Mouse (Mus musculus) adrenal gland (tissue): Measurements from ENCODE around the gene Neu1.
"Not testable (repeated sequence)": the region's sequence is repeated elsewhere in the genome, so short reads cannot be mapped to it uniquely, and the experiment has no call there.

Source experiments
- intact Hi-C: fragments of 180-260 bp; cut with DNase I; formaldehyde crosslinking; loops from one replicate; pipeline ENCODE4 v1.15.1; 2025

The Neu1 gene

GRCm38 (mm10) chr17:34962125-34962524 lies 31.1 kb downstream of the Neu1 start:
- intact Hi-C loops, result no loop called here

- intact Hi-C loops, result no loop called here
These were observed 31.8 kb downstream of the Neu1 start for GRCm38 (mm10) chr17:34962841-34963240.

GRCm38 (mm10) chr17:34964640-34965049 lies 33.6 kb downstream of the Neu1 start:
- intact Hi-C loops, result no loop called here

GRCm38 (mm10) chr17:34965627-34966026 lies 34.6 kb downstream of the Neu1 start:
- intact Hi-C loops, result no loop called here

GRCm38 (mm10) chr17:34969822-34970221 lies 38.8 kb downstream of the Neu1 start, which contains the start of gene Gm20481:
Gene Gm20481 (plus strand): TSS chr17:34969912.
- intact Hi-C loops, result not testable (repeated sequence)

DNA sequence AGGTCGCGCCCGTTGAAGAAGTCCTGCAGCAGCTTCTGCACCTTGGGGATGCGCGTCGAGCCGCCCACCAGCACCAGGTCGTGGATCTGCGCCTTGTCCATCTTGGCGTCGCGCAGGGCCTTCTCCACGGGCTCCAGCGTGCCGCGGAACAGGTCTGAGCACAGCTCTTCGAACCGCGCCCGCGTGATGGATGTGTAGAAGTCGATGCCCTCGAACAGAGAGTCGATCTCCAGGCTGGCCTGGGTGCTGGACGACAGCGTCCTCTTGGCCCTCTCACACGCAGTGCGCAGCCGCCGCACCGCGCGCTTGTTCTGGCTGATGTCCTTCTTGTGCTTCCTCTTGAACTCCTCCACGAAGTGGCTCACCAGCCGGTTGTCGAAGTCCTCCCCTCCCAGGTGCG lies 39.8 kb downstream of the Neu1 start:
- intact Hi-C loops, result not testable (repeated sequence)

DNA sequence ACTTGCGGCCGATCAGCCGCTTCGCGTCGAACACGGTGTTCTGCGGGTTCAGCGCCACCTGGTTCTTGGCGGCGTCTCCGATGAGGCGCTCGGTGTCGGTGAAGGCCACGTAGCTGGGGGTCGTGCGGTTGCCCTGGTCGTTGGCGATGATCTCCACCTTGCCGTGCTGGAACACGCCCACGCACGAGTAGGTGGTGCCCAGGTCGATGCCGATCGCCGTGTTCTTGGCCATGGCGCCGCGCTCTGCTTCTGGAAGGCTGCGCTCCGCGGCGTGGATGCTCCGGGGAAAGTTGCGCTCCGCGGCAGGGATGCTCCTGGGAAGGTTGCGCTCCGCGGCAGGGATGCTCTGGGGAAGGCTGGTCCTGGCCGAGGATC lies 40.6 kb downstream of the Neu1 start:
- intact Hi-C loops, result not testable (repeated sequence)

DNA sequence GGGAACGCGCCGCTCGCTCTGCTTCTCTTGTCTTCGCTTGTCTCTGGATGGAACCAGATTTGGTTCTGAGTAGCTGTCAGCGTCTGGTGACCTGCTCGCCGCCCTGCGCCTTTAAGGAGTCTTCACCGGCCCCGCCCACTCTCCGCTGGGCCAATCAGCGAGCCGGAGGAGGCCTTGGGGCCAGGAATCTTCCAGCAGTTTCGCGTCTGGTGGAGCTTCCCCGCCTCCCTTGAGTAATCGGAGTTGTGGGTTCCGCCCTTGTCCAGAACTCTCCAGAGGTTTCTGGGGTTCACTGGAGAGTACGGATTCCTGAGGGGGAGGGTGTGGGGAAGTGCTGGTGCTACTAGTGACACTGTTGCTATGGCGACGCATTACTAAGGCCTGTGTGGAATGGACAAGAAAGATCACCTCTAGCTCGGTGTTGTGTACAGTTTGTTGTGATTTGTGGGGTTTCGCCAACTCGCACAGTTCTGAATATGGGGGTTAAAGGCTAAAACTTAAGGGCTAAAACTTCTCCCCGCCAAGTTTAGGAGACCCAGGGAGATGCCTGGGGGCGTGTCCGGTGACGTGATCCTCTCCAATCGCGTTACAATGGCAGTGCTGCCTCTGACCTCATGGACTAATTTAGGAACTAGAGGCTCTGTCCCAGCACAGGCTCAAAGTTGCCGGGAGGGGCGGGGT lies 41.2 kb downstream of the Neu1 start, which contains the start of the genes Hspa1a and Hspa1l:
Hspa1a (minus strand) TSS at position 88 of the 681 bp plus-strand sequence.
Hspa1l (plus strand) TSS at position 635 of the 681 bp plus-strand sequence.
- intact Hi-C loops, result not testable (repeated sequence)

GRCm38 (mm10) chr17:34975581-34976492 lies 44.8 kb downstream of the Neu1 start:
- intact Hi-C loops, result no loop called here

- intact Hi-C loops, result no loop called here
These were observed 45.9 kb downstream of the Neu1 start for GRCm38 (mm10) chr17:34977000-34977399.

- intact Hi-C loops, result no loop called here
These were observed 47.2 kb downstream of the Neu1 start for GRCm38 (mm10) chr17:34978239-34978638.

GRCm38 (mm10) chr17:34979631-34980030 lies 48.6 kb downstream of the Neu1 start:
- intact Hi-C loops, result loop anchor here (2.0 to 5.0 kb wide), 2 partner anchors 27 to 142 kb away; partner anchors contain the start of genes Dxo and Stk19

- intact Hi-C loops, result loop anchor here (2.0 to 5.0 kb wide), 2 partner anchors 28 to 143 kb away; partner anchors contain the start of genes Dxo and Stk19
These were observed 49.6 kb downstream of the Neu1 start for GRCm38 (mm10) chr17:34980655-34981054.

- intact Hi-C loops, result loop anchor here (2.0 to 5.0 kb wide), 2 partner anchors 29 to 144 kb away; partner anchors contain the start of genes Dxo and Stk19
These were observed 50.7 kb downstream of the Neu1 start, which contains the start of gene Lsm2 for GRCm38 (mm10) chr17:34981690-34982180. Gene Lsm2 (plus strand): TSS chr17:34981862.

DNA sequence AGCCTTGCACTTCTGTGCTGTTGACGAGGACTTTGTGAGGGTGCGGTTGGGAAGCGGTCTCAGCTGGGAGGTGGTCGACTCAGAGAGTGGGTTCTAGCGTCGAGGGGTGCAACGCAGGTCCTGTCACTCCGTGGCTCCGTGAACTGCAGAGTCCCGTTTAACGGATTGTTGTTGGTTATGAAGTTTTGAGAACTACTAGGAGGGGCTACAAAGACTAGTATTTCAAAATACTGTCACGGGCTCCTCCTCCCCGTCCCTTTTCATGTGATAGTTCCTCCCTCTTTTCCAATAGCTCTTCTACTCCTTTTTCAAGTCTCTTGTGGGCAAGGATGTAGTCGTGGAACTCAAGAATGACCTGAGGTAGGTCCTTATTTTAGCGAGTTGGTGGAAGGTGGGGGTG lies 51.3 kb downstream of the Neu1 start:
- intact Hi-C loops, result loop anchor here (5.0 kb wide), 1 partner anchor 145 kb away; the partner anchor contains the start of genes Dxo and Stk19

DNA sequence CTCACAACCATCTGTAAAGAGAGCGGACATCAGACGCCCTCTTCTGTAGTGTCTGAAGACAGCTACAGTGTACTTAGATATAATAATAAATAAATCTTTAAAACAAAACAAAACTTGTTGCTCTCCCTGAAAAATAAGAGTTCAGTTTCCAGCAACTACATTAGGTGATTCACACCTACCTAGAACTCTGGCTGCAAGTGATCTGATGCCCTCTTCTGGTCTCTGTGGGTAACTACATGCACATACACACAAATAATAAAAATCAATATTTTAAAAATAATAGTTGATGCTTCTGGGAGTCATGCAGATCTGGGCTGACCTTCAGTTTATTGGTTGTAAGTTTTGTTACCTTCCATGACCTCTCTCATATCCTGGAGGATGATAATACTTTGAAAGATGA lies 53.2 kb downstream of the Neu1 start:
- intact Hi-C loops, result loop anchor here (5.0 kb wide), 1 partner anchor 147 kb away; the partner anchor contains the start of genes Dxo and Stk19
